Mouse (Mus musculus) splenic B cell, adult 2 months (primary cell): ENCODE results near the gene Cacnb4.

Experiments used
- DNase-seq: peaks from one replicate; pipeline ENCODE4 v3.0.0-alpha.2; 2011; ENCODE audit warnings: low read depth, low spot score
- H3K27me3 ChIP-seq: 2 replicates; pipeline ENCODE4 v1.6.1; 2012; ENCODE audit warnings: mild to moderate bottlenecking, low read length, moderate library complexity, mixed read lengths; ENCODE audit not compliant: control insufficient read depth, poor library complexity, insufficient read depth, severe bottlenecking
- H3K36me3 ChIP-seq: 2 replicates; pipeline ENCODE4 v1.6.1; 2012; ENCODE audit warnings: mild to moderate bottlenecking, low read length, moderate library complexity, mixed read lengths; ENCODE audit not compliant: control insufficient read depth, poor library complexity, insufficient read depth, severe bottlenecking

The Cacnb4 gene

GRCm38 (mm10) chr2:52421197-52421596 is 255.4 kb downstream of the Cacnb4 start:
- Histone ChIP-seq H3K36me3 (no peaks in the 10 kb centered on the region), H3K27me3 (no peaks in the 10 kb centered on the region)
- DNase-seq: no peak

GRCm38 (mm10) chr2:52420001-52420710 is 256.5 kb downstream of the Cacnb4 start:
- no peak for DNase-seq
- H3K36me3 ChIP-seq: no peaks in the 10 kb centered on the region
- no peaks in the 10 kb centered on the region for H3K27me3 ChIP-seq

- Histone ChIP-seq H3K36me3 (no peaks in the 10 kb centered on the region), H3K27me3 (no peaks in the 10 kb centered on the region)
- no peak for DNase-seq
Observed at GRCm38 (mm10) chr2:52419295-52419694, 257.3 kb downstream of the Cacnb4 start.

GRCm38 (mm10) chr2:52412524-52413037 is 264.1 kb downstream of the Cacnb4 start:
- no peak for DNase-seq
- peaks cover 5% of the 10 kb centered on the region; the same call in 1 of the 2 replicates for H3K36me3 ChIP-seq

GRCm38 (mm10) chr2:52406480-52406879 is 270.2 kb downstream of the Cacnb4 start:
- DNase-seq: peak; percentile 57
- peaks cover 5% of the 10 kb centered on the region; the same call in 1 of the 2 replicates for H3K36me3 ChIP-seq
- no peaks in the 10 kb centered on the region for H3K27me3 ChIP-seq

More at GRCm38 (mm10) chr2:52412524-52413037, 264.1 kb downstream of the Cacnb4 start:
- H3K27me3 ChIP-seq: no peaks in the 10 kb centered on the region

GRCm38 (mm10) chr2:52405238-52405637 is 271.4 kb downstream of the Cacnb4 start:
- H3K36me3 ChIP-seq: peaks cover 4% of the 10 kb centered on the region; the same call in 1 of the 2 replicates
- no peak for DNase-seq

GRCm38 (mm10) chr2:52394529-52394928 is 282.1 kb downstream of the Cacnb4 start:
- DNase-seq: no peak
- Histone ChIP-seq H3K27me3 (no peaks in the 10 kb centered on the region), H3K36me3 (no peaks in the 10 kb centered on the region)

More at GRCm38 (mm10) chr2:52405238-52405637, 271.4 kb downstream of the Cacnb4 start:
- no peaks in the 10 kb centered on the region for H3K27me3 ChIP-seq

GRCm38 (mm10) chr2:52390415-52390975 is 286.1 kb downstream of the Cacnb4 start:
- no peaks in the 10 kb centered on the region for H3K27me3 ChIP-seq
- no peak for DNase-seq
- H3K36me3 ChIP-seq: no peaks in the 10 kb centered on the region

GRCm38 (mm10) chr2:52389975-52390374 is 286.7 kb downstream of the Cacnb4 start:
- Histone ChIP-seq H3K27me3 (no peaks in the 10 kb centered on the region), H3K36me3 (no peaks in the 10 kb centered on the region)
- no peak for DNase-seq

GRCm38 (mm10) chr2:52386451-52386850 is 290.2 kb downstream of the Cacnb4 start:
- H3K36me3 ChIP-seq: no peaks in the 10 kb centered on the region
- H3K27me3 ChIP-seq: no peaks in the 10 kb centered on the region
- no peak for DNase-seq

GRCm38 (mm10) chr2:52386037-52386436 is 290.6 kb downstream of the Cacnb4 start:
- DNase-seq: no peak
- Histone ChIP-seq H3K27me3 (no peaks in the 10 kb centered on the region), H3K36me3 (no peaks in the 10 kb centered on the region)

GRCm38 (mm10) chr2:52378848-52379261 is 297.8 kb downstream of the Cacnb4 start:
- DNase-seq: peak; percentile 6
- no peaks in the 10 kb centered on the region for H3K36me3 ChIP-seq
- H3K27me3 ChIP-seq: no peaks in the 10 kb centered on the region

- H3K27me3 ChIP-seq: no peaks in the 10 kb centered on the region
- peak; percentile 27 for DNase-seq
- H3K36me3 ChIP-seq: no peaks in the 10 kb centered on the region
Observed at GRCm38 (mm10) chr2:52378448-52378804, 298.2 kb downstream of the Cacnb4 start, which contains the start of gene Neb. Gene Neb, minus strand, starts transcription at chr2:52378474.
